Mouse (Mus musculus) adrenal gland, postnatal 14 days (tissue): ENCODE measurements around the gene Tuba1a. TPM values are rescaled to one million over a fixed set of nuclear protein-coding genes. Genes with fewer than 3 reads are reported as not detected.
"Not testable (repeated sequence)": the region's sequence is repeated elsewhere in the genome, so short reads cannot be mapped to it uniquely, and the experiment has no call there.

Experiments used
- DNase-seq: peaks from one replicate; pipeline ENCODE4 v3.0.0; 2021; ENCODE audit warnings: mixed read lengths
- total RNA-seq: library from RNA; stranded (reverse); gene quantifications from 2 replicates; pipeline ENCODE4 v1.2.3, GENCODE M21; 2021

Gene Tuba1a
- total RNA-seq, 1 experiment from 2014 or later, result 124 TPM

- DNase-seq, result no peak
These were observed 2.5 kb upstream of the Tuba1a start for GRCm38 (mm10) chr15:98956000-98956399.

GRCm38 (mm10) chr15:98955324-98955723, 1.8 kb upstream of the Tuba1a start:
- DNase-seq, result no peak

GRCm38 (mm10) chr15:98954425-98955253, 1.1 kb upstream of the Tuba1a start:
- peak; percentile 43 for DNase-seq

GRCm38 (mm10) chr15:98952751-98953400, 627 bp downstream of the Tuba1a start:
- DNase-seq, result peak; percentile 82

GRCm38 (mm10) chr15:98952063-98952455, 1.4 kb downstream of the Tuba1a start:
- DNase-seq, result no peak

GRCm38 (mm10) chr15:98951122-98952062, 2.1 kb downstream of the Tuba1a start:
- not testable (repeated sequence) for DNase-seq

GRCm38 (mm10) chr15:98949607-98949892, 4.0 kb downstream of the Tuba1a start:
- no peak for DNase-seq

GRCm38 (mm10) chr15:98948857-98949606, 4.5 kb downstream of the Tuba1a start:
- no peak for DNase-seq

GRCm38 (mm10) chr15:98948382-98948781, 5.1 kb downstream of the Tuba1a start:
- no peak for DNase-seq

GRCm38 (mm10) chr15:98947884-98948283, 5.6 kb downstream of the Tuba1a start:
- DNase-seq, result no peak

GRCm38 (mm10) chr15:98943133-98943532, 10.4 kb downstream of the Tuba1a start:
- DNase-seq, result no peak

GRCm38 (mm10) chr15:98942081-98942480, 11.4 kb downstream of the Tuba1a start:
- DNase-seq, result peak; percentile 62

GRCm38 (mm10) chr15:98941539-98941938, 12.0 kb downstream of the Tuba1a start:
- no peak for DNase-seq

- DNase-seq, result peak; percentile 72
These were observed 12.7 kb downstream of the Tuba1a start for GRCm38 (mm10) chr15:98940816-98941215.

GRCm38 (mm10) chr15:98934217-98934839, 19.2 kb downstream of the Tuba1a start, which contains the start of gene Tuba1b:
Tuba1b (minus strand) TSS chr15:98934565.
- DNase-seq, result peak; percentile 96

GRCm38 (mm10) chr15:98933833-98934216, 19.7 kb downstream of the Tuba1a start:
- DNase-seq, result peak; percentile 98

GRCm38 (mm10) chr15:98933004-98933671, 20.4 kb downstream of the Tuba1a start:
- not testable (repeated sequence) for DNase-seq

GRCm38 (mm10) chr15:98930998-98931397, 22.5 kb downstream of the Tuba1a start:
- DNase-seq, result no peak

- DNase-seq, result no peak
These were observed 23.3 kb downstream of the Tuba1a start for GRCm38 (mm10) chr15:98930017-98930734.
